Mouse (Mus musculus): ENCODE data around the gene Olfr1466. TPM values are rescaled to one million over a fixed set of nuclear protein-coding genes. Genes with fewer than 3 reads are reported as not detected.

Olfr1466 gene
- polyA plus RNA-seq (2014; fragmentation: Nextera tagmentation; extraction: Ambion mirVana): not detected in 2 replicates

DNA sequence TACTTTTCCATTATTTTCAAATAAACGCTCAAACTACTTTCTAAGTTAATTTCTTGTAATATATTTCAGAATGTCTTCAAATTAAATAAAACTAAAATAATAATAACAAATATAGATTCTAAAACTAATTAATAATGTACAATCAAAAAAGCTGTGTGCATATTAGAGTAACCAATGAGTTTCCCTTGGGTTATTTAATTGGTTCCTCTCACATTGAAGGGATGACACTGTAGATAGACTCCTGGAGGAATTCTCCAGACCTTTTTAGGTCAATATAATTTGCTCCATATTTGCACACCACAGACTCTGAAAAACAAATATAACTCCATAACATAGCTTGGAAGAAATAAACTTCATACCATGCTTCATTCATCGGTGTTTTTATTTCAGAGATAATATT, at the start of gene Olfr1466:
TSS of gene Olfr1466 (plus strand) at position 301 of the 400 bp plus-strand sequence.
- H3K27me3 ChIP-seq (ENCODE audit: control insufficient read depth, insufficient read depth, low read length): no peaks in the 10 kb centered on the region
- H3K4me3 ChIP-seq (ENCODE audit: low read length): no peak within 1 kb of the TSS
- H3K27ac ChIP-seq (ENCODE audit: low read depth, low read length): no peak within 1 kb of the TSS
- no peaks in the 10 kb centered on the region for H3K36me3 ChIP-seq (ENCODE audit: control insufficient read depth, insufficient read depth, low read length)
- no peak within 1 kb of the TSS for H3K4me2 ChIP-seq (replicated peaks; ENCODE audit: low read depth, low read length)
- WGBS: 91% methylated on average over 2 of the region's 2 CpGs
- no peak within 1 kb of the TSS for H3K9ac ChIP-seq (ENCODE audit: low read depth, low read length)
- H3K9me3 ChIP-seq (ENCODE audit: control insufficient read depth, low read length): peaks cover 7% of the 10 kb centered on the region
- no peak for ATAC-seq (ENCODE audit: low FRiP score, low TSS enrichment)
- H3K4me1 ChIP-seq (ENCODE audit: control insufficient read depth, insufficient read depth, low read length): no peaks in the 10 kb centered on the region

DNA sequence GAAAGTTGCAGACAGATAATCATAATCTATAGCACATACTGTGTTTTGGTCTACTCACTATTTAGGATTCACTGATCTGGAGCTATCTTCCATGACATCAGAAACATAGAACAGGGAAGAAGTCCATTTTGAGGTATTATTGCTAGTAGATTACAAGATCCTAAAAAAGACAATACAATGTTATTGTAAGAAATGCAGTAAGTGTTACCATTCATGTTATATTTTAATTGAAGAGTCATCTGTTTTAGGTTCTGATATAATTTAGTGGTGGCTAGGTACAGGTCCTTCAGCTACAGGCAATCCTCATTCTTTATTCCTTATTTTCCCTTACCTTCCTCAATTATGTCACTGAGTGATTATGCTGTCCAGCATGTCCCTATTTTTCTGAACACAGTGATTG, 23.2 kb upstream of the Olfr1466 start, which contains the start of gene Olfr1465:
TSS of gene Olfr1465 (minus strand) at position 101 of the 400 bp plus-strand sequence.
- H3K4me2 ChIP-seq (replicated peaks; ENCODE audit: low read depth, low read length): no peak within 1 kb of the TSS

DNA sequence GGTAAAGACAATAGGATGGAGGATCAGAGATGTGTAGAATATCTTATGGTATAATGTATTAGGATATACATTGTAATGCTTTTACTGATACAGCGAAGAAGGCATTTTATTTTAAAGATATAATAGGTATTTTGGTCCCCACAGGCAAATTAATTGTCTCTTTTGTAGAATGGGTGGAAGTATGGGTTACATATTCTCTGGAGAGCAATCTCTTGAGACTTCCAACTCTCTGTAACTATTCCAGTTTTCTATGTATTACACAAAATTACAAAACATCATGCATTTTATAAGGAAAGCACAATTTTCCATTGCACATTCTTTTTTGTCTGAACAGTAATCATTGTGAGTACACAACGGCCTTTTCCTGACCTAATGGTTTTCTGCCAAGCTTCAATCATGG, 23.3 kb downstream of the Olfr1466 start, which contains the start of gene Olfr1467:
TSS of gene Olfr1467 (plus strand) at position 301 of the 400 bp plus-strand sequence.
- ATAC-seq (ENCODE audit: low FRiP score, low TSS enrichment): no peak
- Histone ChIP-seq H3K4me2 (replicated peaks; ENCODE audit: low read depth, low read length) (no peak within 1 kb of the TSS), H3K27me3 (ENCODE audit: control insufficient read depth, insufficient read depth, low read length) (no peaks in the 10 kb centered on the region), H3K4me1 (ENCODE audit: control insufficient read depth, insufficient read depth, low read length) (no peaks in the 10 kb centered on the region), H3K9ac (ENCODE audit: low read depth, low read length) (no peak within 1 kb of the TSS), H3K27ac (ENCODE audit: low read depth, low read length) (no peak within 1 kb of the TSS), H3K36me3 (ENCODE audit: control insufficient read depth, insufficient read depth, low read length) (no peaks in the 10 kb centered on the region), H3K4me3 (ENCODE audit: low read length) (no peak within 1 kb of the TSS), H3K9me3 (ENCODE audit: control insufficient read depth, low read length) (peaks cover 9% of the 10 kb centered on the region)
- 77% methylated on average over 2 of the region's 2 CpGs for WGBS

More for the DNA sequence above, 23.2 kb upstream of the Olfr1466 start, which contains the start of gene Olfr1465:
- H3K9ac ChIP-seq (ENCODE audit: low read depth, low read length): no peak within 1 kb of the TSS
- no peaks in the 10 kb centered on the region for H3K27me3 ChIP-seq (ENCODE audit: control insufficient read depth, insufficient read depth, low read length)
- no peak within 1 kb of the TSS for H3K27ac ChIP-seq (ENCODE audit: low read depth, low read length)
- ATAC-seq (ENCODE audit: low FRiP score, low TSS enrichment): no peak
- no peaks in the 10 kb centered on the region for H3K4me1 ChIP-seq (ENCODE audit: control insufficient read depth, insufficient read depth, low read length)
- H3K36me3 ChIP-seq (ENCODE audit: control insufficient read depth, insufficient read depth, low read length): no peaks in the 10 kb centered on the region
- no peak within 1 kb of the TSS for H3K4me3 ChIP-seq (ENCODE audit: low read length)
- H3K9me3 ChIP-seq (ENCODE audit: control insufficient read depth, low read length): no peaks in the 10 kb centered on the region

Other genes starting within 250 kb of the Olfr1466 start
- gene Olfr1457, start 241.0 kb upstream of the Olfr1466 start, polyA plus RNA-seq (2014; fragmentation: Nextera tagmentation; extraction: Ambion mirVana): not detected in 2 replicates
- not detected in 2 replicates for gene Olfr1458, start 232.1 kb upstream of the Olfr1466 start, polyA plus RNA-seq (2014; fragmentation: Nextera tagmentation; extraction: Ambion mirVana)
- gene Olfr1459, start 189.3 kb upstream of the Olfr1466 start, polyA plus RNA-seq (2014; fragmentation: Nextera tagmentation; extraction: Ambion mirVana): not detected in 2 replicates
- not detected in 2 replicates for gene Olfr1461, start 175.9 kb upstream of the Olfr1466 start, polyA plus RNA-seq (2014; fragmentation: Nextera tagmentation; extraction: Ambion mirVana)
- not detected in 2 replicates for gene Olfr1462, start 153.1 kb upstream of the Olfr1466 start, polyA plus RNA-seq (2014; fragmentation: Nextera tagmentation; extraction: Ambion mirVana)
- gene Olfr1463, start 107.5 kb upstream of the Olfr1466 start, polyA plus RNA-seq (2014; fragmentation: Nextera tagmentation; extraction: Ambion mirVana): not detected in 2 replicates
- gene Olfr1465, start 23.3 kb upstream of the Olfr1466 start, polyA plus RNA-seq (2014; fragmentation: Nextera tagmentation; extraction: Ambion mirVana): not detected in 2 replicates
- gene Olfr1467, start 23.4 kb downstream of the Olfr1466 start, polyA plus RNA-seq (2014; fragmentation: Nextera tagmentation; extraction: Ambion mirVana): not detected in 2 replicates
- not detected in 2 replicates for gene Olfr1469, start 69.0 kb downstream of the Olfr1466 start, polyA plus RNA-seq (2014; fragmentation: Nextera tagmentation; extraction: Ambion mirVana)
- not detected in 2 replicates for gene Olfr1471, start 104.5 kb downstream of the Olfr1466 start, polyA plus RNA-seq (2014; fragmentation: Nextera tagmentation; extraction: Ambion mirVana)
- gene Olfr1472, start 117.2 kb downstream of the Olfr1466 start, polyA plus RNA-seq (2014; fragmentation: Nextera tagmentation; extraction: Ambion mirVana): not detected in 2 replicates
- gene Olfr1474, start 130.7 kb downstream of the Olfr1466 start, polyA plus RNA-seq (2014; fragmentation: Nextera tagmentation; extraction: Ambion mirVana): not detected in 2 replicates
- gene Olfr1475, start 141.3 kb downstream of the Olfr1466 start, polyA plus RNA-seq (2014; fragmentation: Nextera tagmentation; extraction: Ambion mirVana): not detected in 2 replicates
- gene Olfr1477, start 161.7 kb downstream of the Olfr1466 start, polyA plus RNA-seq (2014; fragmentation: Nextera tagmentation; extraction: Ambion mirVana): not detected in 2 replicates
- gene Olfr1480, start 189.1 kb downstream of the Olfr1466 start, polyA plus RNA-seq (2014; fragmentation: Nextera tagmentation; extraction: Ambion mirVana): not detected in 2 replicates
- gene Olfr1484, start 244.6 kb downstream of the Olfr1466 start, polyA plus RNA-seq (2014; fragmentation: Nextera tagmentation; extraction: Ambion mirVana): not detected in 2 replicates